Mouse (Mus musculus): ENCODE results near the gene Cars. TPM values are rescaled to one million over a fixed set of nuclear protein-coding genes. Genes with fewer than 3 reads are reported as not detected.
"Not testable (repeated sequence)": the region's sequence is repeated elsewhere in the genome, so short reads cannot be mapped to it uniquely, and the experiment has no call there.

Cars gene
- polyA plus RNA-seq, 1 experiment = 9.6 TPM

- WGBS = 94% methylated on average over 2 of the region's 2 CpGs
- no peak overlapping the region for H3K27ac ChIP-seq (ENCODE audit: insufficient read depth, low read depth, low read length)
- peak; percentile 22 for DNase-seq
Measured at GRCm38 (mm10) chr7:143544368-143544767, 55.5 kb downstream of the Cars start.

GRCm38 (mm10) chr7:143538671-143539070 is 61.2 kb downstream of the Cars start:
- no peak for DNase-seq
- Histone ChIP-seq H3K4me3 (ENCODE audit: insufficient read depth, low read depth, low read length) (no peak overlapping the region), H3K4me1 (ENCODE audit: control insufficient read depth, insufficient read depth, low read length) (peaks cover 9% of the 10 kb centered on the region), H3K27me3 (replicated peaks; ENCODE audit: control insufficient read depth, insufficient read depth, low read length) (no peaks in the 10 kb centered on the region), H3K27ac (ENCODE audit: insufficient read depth, low read depth, low read length) (no peak overlapping the region), H3K36me3 (ENCODE audit: control insufficient read depth, insufficient read depth, low read length) (peaks cover 15% of the 10 kb centered on the region)
- TF ChIP-seq CTCF (conservative IDR thresholded peaks at IDR 0.05; ENCODE audit: insufficient read depth, insufficient read length, low read depth, low read length) = no peak
- no peak for TF ChIP-seq POLR2A (IDR thresholded peaks at IDR 0.05; ENCODE audit: low read depth, low read length)
- 78% methylated on average over 1 of the region's 1 CpGs for WGBS

More at GRCm38 (mm10) chr7:143544368-143544767, 55.5 kb downstream of the Cars start:
- no peak for TF ChIP-seq POLR2A (IDR thresholded peaks at IDR 0.05; ENCODE audit: low read depth, low read length)
- peak; percentile 46 for TF ChIP-seq CTCF (conservative IDR thresholded peaks at IDR 0.05; ENCODE audit: insufficient read depth, insufficient read length, low read depth, low read length)
- Histone ChIP-seq H3K36me3 (ENCODE audit: control insufficient read depth, insufficient read depth, low read length) (no peaks in the 10 kb centered on the region), H3K27me3 (replicated peaks; ENCODE audit: control insufficient read depth, insufficient read depth, low read length) (no peaks in the 10 kb centered on the region), H3K4me1 (ENCODE audit: control insufficient read depth, insufficient read depth, low read length) (peaks cover 7% of the 10 kb centered on the region), H3K4me3 (ENCODE audit: insufficient read depth, low read depth, low read length) (no peak overlapping the region)

- peaks cover 15% of the 10 kb centered on the region for H3K36me3 ChIP-seq (ENCODE audit: control insufficient read depth, insufficient read depth, low read length)
Measured at GRCm38 (mm10) chr7:143538229-143538628, 61.7 kb downstream of the Cars start.

GRCm38 (mm10) chr7:143536251-143536650 is 63.6 kb downstream of the Cars start:
- 81% methylated on average over 3 of the region's 3 CpGs for WGBS
- H3K27me3 ChIP-seq (replicated peaks; ENCODE audit: control insufficient read depth, insufficient read depth, low read length) = no peaks in the 10 kb centered on the region
- no peak overlapping the region for H3K4me3 ChIP-seq (ENCODE audit: insufficient read depth, low read depth, low read length)
- H3K27ac ChIP-seq (ENCODE audit: insufficient read depth, low read depth, low read length) = no peak overlapping the region
- peaks cover 5% of the 10 kb centered on the region; the same call in 1 of the 2 replicates for H3K4me1 ChIP-seq (ENCODE audit: control insufficient read depth, insufficient read depth, low read length)
- TF ChIP-seq CTCF (conservative IDR thresholded peaks at IDR 0.05; ENCODE audit: insufficient read depth, insufficient read length, low read depth, low read length) (no peak), POLR2A (IDR thresholded peaks at IDR 0.05; ENCODE audit: low read depth, low read length) (no peak)
- H3K36me3 ChIP-seq (ENCODE audit: control insufficient read depth, insufficient read depth, low read length) = peaks cover 18% of the 10 kb centered on the region
- no peak for DNase-seq

More at GRCm38 (mm10) chr7:143538229-143538628, 61.7 kb downstream of the Cars start:
- not testable (repeated sequence) for H3K4me3 ChIP-seq (ENCODE audit: insufficient read depth, low read depth, low read length); H3K27me3 ChIP-seq (replicated peaks; ENCODE audit: control insufficient read depth, insufficient read depth, low read length); DNase-seq; H3K4me1 ChIP-seq (ENCODE audit: control insufficient read depth, insufficient read depth, low read length); H3K27ac ChIP-seq (ENCODE audit: insufficient read depth, low read depth, low read length)
- whole genome bisulfite sequencing = 81% methylated on average over 6 of the region's 6 CpGs

- Histone ChIP-seq H3K36me3 (ENCODE audit: control insufficient read depth, insufficient read depth, low read length) (peaks cover 23% of the 10 kb centered on the region), H3K27me3 (replicated peaks; ENCODE audit: control insufficient read depth, insufficient read depth, low read length) (no peaks in the 10 kb centered on the region), H3K27ac (ENCODE audit: insufficient read depth, low read depth, low read length) (no peak overlapping the region), H3K4me1 (ENCODE audit: control insufficient read depth, insufficient read depth, low read length) (peaks cover 5% of the 10 kb centered on the region; the same call in 1 of the 2 replicates), H3K4me3 (ENCODE audit: insufficient read depth, low read depth, low read length) (no peak overlapping the region)
- WGBS = 85% methylated on average over 2 of the region's 2 CpGs
- TF ChIP-seq CTCF (conservative IDR thresholded peaks at IDR 0.05; ENCODE audit: insufficient read depth, insufficient read length, low read depth, low read length) (no peak), POLR2A (IDR thresholded peaks at IDR 0.05; ENCODE audit: low read depth, low read length) (no peak)
- no peak for DNase-seq
Measured at GRCm38 (mm10) chr7:143533284-143533683, 66.6 kb downstream of the Cars start.

GRCm38 (mm10) chr7:143532410-143532809 is 67.5 kb downstream of the Cars start:
- TF ChIP-seq POLR2A (IDR thresholded peaks at IDR 0.05; ENCODE audit: low read depth, low read length) = no peak
- TF ChIP-seq CTCF (conservative IDR thresholded peaks at IDR 0.05; ENCODE audit: insufficient read depth, insufficient read length, low read depth, low read length) = no peak
- no peak overlapping the region for H3K27ac ChIP-seq (ENCODE audit: insufficient read depth, low read depth, low read length)
- H3K4me3 ChIP-seq (ENCODE audit: insufficient read depth, low read depth, low read length) = no peak overlapping the region
- H3K36me3 ChIP-seq (ENCODE audit: control insufficient read depth, insufficient read depth, low read length) = peaks cover 19% of the 10 kb centered on the region
- peaks cover 5% of the 10 kb centered on the region; the same call in 1 of the 2 replicates for H3K4me1 ChIP-seq (ENCODE audit: control insufficient read depth, insufficient read depth, low read length)
- no peaks in the 10 kb centered on the region for H3K27me3 ChIP-seq (replicated peaks; ENCODE audit: control insufficient read depth, insufficient read depth, low read length)
- WGBS = 94% methylated on average over 1 of the region's 1 CpGs
- no peak for DNase-seq

GRCm38 (mm10) chr7:143519333-143519732 is 80.6 kb downstream of the Cars start:
- WGBS = 42% methylated on average over 4 of the region's 4 CpGs
- H3K36me3 ChIP-seq (ENCODE audit: control insufficient read depth, insufficient read depth, low read length) = peaks cover 2% of the 10 kb centered on the region
- DNase-seq = peak; percentile 23
- no peaks in the 10 kb centered on the region for H3K4me1 ChIP-seq (ENCODE audit: control insufficient read depth, insufficient read depth, low read length)
- H3K27ac ChIP-seq (ENCODE audit: insufficient read depth, low read depth, low read length) = no peak overlapping the region
- no peak for TF ChIP-seq CTCF (conservative IDR thresholded peaks at IDR 0.05; ENCODE audit: insufficient read depth, insufficient read length, low read depth, low read length)
- TF ChIP-seq POLR2A (IDR thresholded peaks at IDR 0.05; ENCODE audit: low read depth, low read length) = no peak
- no peak overlapping the region for H3K4me3 ChIP-seq (ENCODE audit: insufficient read depth, low read depth, low read length)
- no peaks in the 10 kb centered on the region; the same call in 1 of the 2 replicates for H3K27me3 ChIP-seq (replicated peaks; ENCODE audit: control insufficient read depth, insufficient read depth, low read length)

Measured in kidney, adult 2 months (tissue).